Comparison of ENCODE assay signal across 26 mouse cellular contexts in the genomic region with DNA sequence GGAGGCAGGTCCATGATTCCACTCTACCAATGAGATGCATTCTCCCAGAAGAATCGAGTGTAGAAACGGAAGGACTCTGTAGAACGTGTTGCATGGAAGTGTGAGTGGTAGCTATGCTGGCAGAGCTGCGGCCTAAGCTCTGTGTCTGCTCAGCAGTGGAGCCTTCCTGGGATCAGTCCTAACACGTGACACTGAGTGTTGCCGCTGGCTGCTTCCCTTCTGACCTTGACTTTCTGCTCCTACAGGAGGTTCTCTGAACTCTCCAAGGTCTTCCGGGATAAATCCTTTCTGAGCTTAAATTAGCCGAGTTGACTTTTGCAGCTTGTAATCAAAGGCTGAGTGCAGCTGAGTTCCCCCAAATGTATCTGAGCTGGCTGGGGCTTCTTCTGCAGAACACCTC. TPM values are rescaled to one million over a fixed set of nuclear protein-coding genes. Genes with fewer than 3 reads are reported as not detected.
DNase-seq lines count a peak whose midpoint lies in the region; ATAC-seq lines count a peak whose summit lies in the region.
"Had no signal": no experiment of that assay in that cellular context is flagged by ENCODE, and none has a peak within 500 bp of the region (broad histone marks: within the 10 kb centered on the region; RNA-seq: fewer than 3 reads in every experiment).

No protein-coding gene starts in this region.

- no peaks in the 10 kb centered on the region for H3K9me3 ChIP-seq in heart, embryonic 11.5 days (replicated peaks; ENCODE audit: control insufficient read depth, low read length)
- H3K9me3 ChIP-seq in hindbrain, embryonic 11.5 days (ENCODE audit: control insufficient read depth, low read length) = no peaks in the 10 kb centered on the region
- H3K9me3 ChIP-seq: embryonic facial prominence, embryonic 10.5 days; limb, embryonic 15.5 days; midbrain, embryonic 10.5 days; neural tube, embryonic 13.5 days had no signal

- 72% methylated on average over 8 of the region's 8 CpGs for WGBS in heart, embryonic 11.5 days (ENCODE audit: insufficient replicate concordance)
- 90% methylated on average over 8 of the region's 8 CpGs for WGBS in hindbrain, embryonic 11.5 days

- no peak overlapping the region for H3K9ac ChIP-seq in heart, embryonic 11.5 days (ENCODE audit: low read depth, low read length)
- no peak overlapping the region for H3K9ac ChIP-seq in hindbrain, embryonic 11.5 days (ENCODE audit: low read depth, low read length)
- H3K9ac ChIP-seq: limb, embryonic 15.5 days; neural tube, embryonic 13.5 days had no signal

- no peak for ATAC-seq in heart, embryonic 11.5 days (replicated peaks; ENCODE audit: insufficient number of reproducible peaks, low FRiP score, low TSS enrichment)
- ATAC-seq in hindbrain, embryonic 11.5 days (ENCODE audit: low FRiP score) = no peak
- ATAC-seq: forebrain, embryonic 16.5 days; hindbrain, embryonic 16.5 days had no signal

- 0 out of 2 replicates have a peak overlapping the region, but pooled peaks have one; percentile 46 for H3K27ac ChIP-seq in heart, embryonic 11.5 days (ENCODE audit: low read depth, low read length)
- no peak overlapping the region for H3K27ac ChIP-seq in hindbrain, embryonic 11.5 days (ENCODE audit: low read depth, low read length)
- H3K27ac ChIP-seq: embryonic facial prominence, embryonic 10.5 days; limb, embryonic 15.5 days; midbrain, embryonic 10.5 days; neural tube, embryonic 13.5 days; stomach, postnatal 0 days had no signal

- H3K4me1 ChIP-seq in heart, embryonic 11.5 days (ENCODE audit: control insufficient read depth, insufficient read depth, low read length) = peaks cover 40% of the 10 kb centered on the region
- H3K4me1 ChIP-seq in hindbrain, embryonic 11.5 days (replicated peaks; ENCODE audit: control insufficient read depth, insufficient read depth, low read length) = no peaks in the 10 kb centered on the region
- H3K4me1 ChIP-seq: embryonic facial prominence, embryonic 10.5 days; limb, embryonic 15.5 days; neural tube, embryonic 13.5 days had no signal

- H3K36me3 ChIP-seq in heart, embryonic 11.5 days (ENCODE audit: control insufficient read depth, insufficient read depth, low read length) = no peaks in the 10 kb centered on the region
- no peaks in the 10 kb centered on the region for H3K36me3 ChIP-seq in hindbrain, embryonic 11.5 days (ENCODE audit: control insufficient read depth, insufficient read depth, low read length)
- H3K36me3 ChIP-seq: embryonic facial prominence, embryonic 10.5 days; limb, embryonic 15.5 days; midbrain, embryonic 10.5 days; neural tube, embryonic 13.5 days had no signal

- H3K4me3 ChIP-seq in heart, embryonic 11.5 days (ENCODE audit: low read depth, low read length) = no peak overlapping the region
- H3K4me3 ChIP-seq in hindbrain, embryonic 11.5 days (ENCODE audit: low read depth, low read length) = no peak overlapping the region
- H3K4me3 ChIP-seq: embryonic facial prominence, embryonic 10.5 days; erythroblast, embryonic 14.5 days; limb, embryonic 15.5 days; midbrain, embryonic 10.5 days; neural tube, embryonic 13.5 days had no signal

- peak; percentile 86 for DNase-seq in adrenal gland, adult 2 months
- no peak for DNase-seq in adrenal gland, postnatal 4 days (ENCODE audit: low spot score in 2 of 2)
- peak; percentile 14 for DNase-seq in lung, postnatal 36 days
- no peak for DNase-seq in lung, postnatal 25 days (ENCODE audit: low spot score)
- DNase-seq in heart, postnatal 4 days = peak; percentile 53
- DNase-seq in hindbrain, embryonic 11.5 days (ENCODE audit: low spot score) = no peak
- no peak for DNase-seq in layer of hippocampus, postnatal 36 days
- DNase-seq: cerebellum, adult 11 months; cerebellum, postnatal 25 days; kidney, adult 8-10 months; kidney, postnatal 4 days; thymus, postnatal 36 days had no signal

- no peak overlapping the region for H3K4me2 ChIP-seq in heart, embryonic 11.5 days
- H3K4me2 ChIP-seq in hindbrain, embryonic 11.5 days (replicated peaks; ENCODE audit: low read depth, low read length) = no peak overlapping the region
- H3K4me2 ChIP-seq: limb, embryonic 15.5 days; neural tube, embryonic 13.5 days had no signal

- no peaks in the 10 kb centered on the region for H3K27me3 ChIP-seq in heart, embryonic 11.5 days (ENCODE audit: control insufficient read depth, insufficient read depth, low read length)
- H3K27me3 ChIP-seq in hindbrain, embryonic 11.5 days (ENCODE audit: control insufficient read depth, insufficient read depth, low read length) = no peaks in the 10 kb centered on the region
- H3K27me3 ChIP-seq: limb, embryonic 15.5 days; neural tube, embryonic 13.5 days had no signal

RNA-seq across cellular contexts. Expression of a gene that starts 13.6 kb away (rescaled TPM):
- 1,000 to 10,000 TPM; 1,225 to 1,281 TPM for total RNA-seq in adrenal gland, adult 2 months (2021)
- 6,176 and 11,313 TPM in 2 replicates for polyA plus RNA-seq in adrenal gland, adult 2 months (2012; rRNA removed)
- 100 to 1,000 TPM; 684 to 719 TPM for total RNA-seq in adrenal gland, postnatal 4 days (2021)
- 36.8 and 37.8 TPM in 2 replicates for polyA plus RNA-seq in heart, embryonic 11.5 days (2014; fragmentation: Nextera tagmentation; extraction: Ambion mirVana)
- total RNA-seq in heart, postnatal 4 days (2021) = 100 to 1,000 TPM; 145 TPM
- polyA plus RNA-seq in hindbrain, embryonic 11.5 days (2014; fragmentation: Nextera tagmentation; extraction: Ambion mirVana) = 0.65 and 0.66 TPM in 2 replicates
- 1 to 10 TPM; 7.7 to 9.8 TPM for total RNA-seq in layer of hippocampus, postnatal 36 days (2021)
- total RNA-seq: MEL had no signal
- polyA plus RNA-seq: erythroblast, embryonic 14.5 days had no signal

RNA-seq across cellular contexts. Expression of a gene that starts 28.7 kb away (rescaled TPM):
- total RNA-seq in adrenal gland, adult 2 months (2021) = 1 to 10 TPM in 1 of 2 experiments, under 1 TPM in 1; 0.92 to 2.4 TPM
- 1.7 and 3.4 TPM in 2 replicates for polyA plus RNA-seq in adrenal gland, adult 2 months (2012; rRNA removed)
- total RNA-seq in adrenal gland, postnatal 4 days (2021) = under 1 TPM; 0.53 to 0.99 TPM
- not detected in 2 replicates for polyA plus RNA-seq in heart, embryonic 11.5 days (2014; fragmentation: Nextera tagmentation; extraction: Ambion mirVana)
- not detected for total RNA-seq in heart, postnatal 4 days (2021)
- not detected in 2 replicates for polyA plus RNA-seq in hindbrain, embryonic 11.5 days (2014; fragmentation: Nextera tagmentation; extraction: Ambion mirVana)
- not detected for total RNA-seq in layer of hippocampus, postnatal 36 days (2021)
- total RNA-seq: gastrocnemius, adult 18-20 months; layer of hippocampus, postnatal 10 days; left cerebral cortex, postnatal 14 days; MEL had no signal
- polyA plus RNA-seq: embryonic facial prominence, embryonic 10.5 days; erythroblast, embryonic 14.5 days; forebrain, embryonic 16.5 days; hindbrain, embryonic 16.5 days; limb, embryonic 15.5 days; liver, embryonic 16.5 days; midbrain, embryonic 10.5 days; neural tube, embryonic 13.5 days had no signal

Comparison
In these comparisons a context has a peak if more than half of its experiments do, and no peak if none do; other contexts are left out.
1. DNase-seq: peak in adrenal gland, adult 2 months (single experiment), lung, postnatal 36 days (single experiment) and heart, postnatal 4 days (single experiment); none in adrenal gland, postnatal 4 days (0 of 2), lung, postnatal 25 days (single experiment), hindbrain, embryonic 11.5 days (single experiment) and layer of hippocampus, postnatal 36 days (0 of 2).
2. RNA of a gene that starts 13.6 kb away (total RNA-seq): 1,225 to 1,281 TPM in adrenal gland, adult 2 months, 684 to 719 TPM in adrenal gland, postnatal 4 days and 145 TPM in heart, postnatal 4 days; 7.7 to 9.8 TPM in layer of hippocampus, postnatal 36 days; every median in the first group is over 10 times any median in the second.